Mouse (Mus musculus) heart, embryonic 12.5 days (tissue): Measurements from ENCODE around the gene Trim25. TPM values are rescaled to one million over a fixed set of nuclear protein-coding genes. Genes with fewer than 3 reads are reported as not detected.
"Not testable (repeated sequence)": the region's sequence is repeated elsewhere in the genome, so short reads cannot be mapped to it uniquely, and the experiment has no call there.

ENCODE experiments used
- ATAC-seq: fragments of 200-750 bp; cut with Nextera tagmentation; 2 replicates; pipeline ENCODE4 v1.8.0; 2017; ENCODE audit warnings: moderate TSS enrichment, moderate library complexity; ENCODE audit not compliant: insufficient number of reproducible peaks, low FRiP score
- H3K27ac ChIP-seq: fragments of 300-500 bp; sonication (generic); 2 replicates; pipeline ENCODE4 v1.5.1; 2016; ENCODE audit warnings: mild to moderate bottlenecking, moderate library complexity; ENCODE audit not compliant: poor library complexity, severe bottlenecking
- H3K27me3 ChIP-seq: fragments of 300-500 bp; sonication (generic); replicated peaks from 2 replicates; pipeline ENCODE4 v1.6.1; 2016; ENCODE audit warnings: mild to moderate bottlenecking, moderate library complexity
- H3K36me3 ChIP-seq: fragments of 300-500 bp; sonication (generic); 2 replicates; pipeline ENCODE4 v1.6.1; 2016; ENCODE audit warnings: mild to moderate bottlenecking, moderate library complexity
- H3K4me1 ChIP-seq: fragments of 300-500 bp; sonication (generic); replicated peaks from 2 replicates; pipeline ENCODE4 v1.6.1; 2016; ENCODE audit warnings: mild to moderate bottlenecking
- H3K4me2 ChIP-seq: fragments of 300-500 bp; sonication (generic); 2 replicates; pipeline ENCODE4 v1.6.1; 2016; ENCODE audit warnings: mild to moderate bottlenecking, moderate library complexity
- H3K4me3 ChIP-seq: fragments of 300-500 bp; sonication (generic); 2 replicates; pipeline ENCODE4 v1.5.1; 2016; ENCODE audit warnings: mild to moderate bottlenecking
- H3K9ac ChIP-seq: fragments of 300-500 bp; sonication (generic); 2 replicates; pipeline ENCODE4 v1.6.1; 2016; ENCODE audit warnings: mild to moderate bottlenecking, moderate library complexity
- H3K9me3 ChIP-seq: fragments of 300-500 bp; sonication (generic); replicated peaks from 2 replicates; pipeline ENCODE4 v1.6.1; 2016; ENCODE audit warnings: mild to moderate bottlenecking, moderate library complexity
- WGBS: fragments of 180-500 bp; shearing (Covaris S2); methylation state at CpG from one replicate; pipeline ENCODE4 v1.1.7; 2016; 5-methylcytosine and 5-hydroxymethylcytosine counted together
- polyA plus RNA-seq: library from polyadenylated mRNA; unstranded; fragments of >200 nt; fragmentation: Nextera tagmentation; extraction: Ambion mirVana; gene quantifications from 2 replicates; pipeline ENCODE4 v1.2.1, GENCODE M21; 2016

Trim25 gene
- polyA plus RNA-seq, 1 experiment from 2014 or later: 15.3 TPM

DNA sequence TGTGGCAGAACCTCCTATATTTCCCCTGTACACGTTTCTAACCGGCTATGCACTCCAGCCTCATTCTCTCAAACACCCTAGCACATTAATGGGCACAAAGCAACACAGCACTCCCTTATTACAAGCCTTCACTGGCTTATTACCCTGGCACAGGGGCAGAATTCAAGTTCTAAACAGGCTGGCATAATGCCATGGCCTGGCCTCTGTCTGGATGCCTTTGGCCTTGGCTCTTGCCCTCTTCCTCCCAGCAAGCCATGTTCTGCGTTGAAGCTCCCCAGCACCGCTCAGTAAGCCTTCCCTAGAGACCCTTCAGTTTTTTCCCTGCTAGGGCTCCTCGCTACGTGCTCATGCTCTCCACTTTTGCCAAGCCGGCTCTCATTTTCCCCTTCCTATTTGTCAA, 43.9 kb downstream of the Trim25 start:
- H3K4me1 ChIP-seq: no peaks in the 10 kb centered on the region
- WGBS: 91% methylated on average over 7 of the region's 7 CpGs
- no peaks in the 10 kb centered on the region for H3K27me3 ChIP-seq
- no peak overlapping the region for H3K4me2 ChIP-seq
- H3K4me3 ChIP-seq: no peak overlapping the region
- H3K9ac ChIP-seq: no peak overlapping the region
- peaks cover 78% of the 10 kb centered on the region for H3K36me3 ChIP-seq
- H3K27ac ChIP-seq: no peak overlapping the region
- ATAC-seq: no peak
- peaks cover 8% of the 10 kb centered on the region for H3K9me3 ChIP-seq

DNA sequence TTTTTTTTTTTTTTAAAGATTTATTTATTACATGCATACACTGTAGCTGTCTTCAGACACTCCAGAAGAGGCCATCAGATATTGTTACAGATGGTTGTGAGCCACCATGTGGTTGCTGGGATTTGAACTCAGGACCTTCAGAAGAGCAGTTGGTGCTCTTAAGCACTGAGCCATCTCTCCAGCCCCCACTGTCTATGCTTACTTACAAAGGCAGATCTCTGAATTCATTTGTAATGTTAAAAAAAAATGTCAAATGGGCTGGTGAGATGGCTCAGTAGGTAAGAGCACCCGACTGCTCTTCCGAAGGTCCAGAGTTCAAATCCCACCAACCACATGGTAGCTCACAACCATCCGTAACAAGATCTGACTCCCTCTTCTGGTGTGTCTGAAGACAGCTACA, 46.3 kb downstream of the Trim25 start:
- H3K4me2 ChIP-seq: not testable (repeated sequence)

GRCm38 (mm10) chr11:89046021-89046420, 46.8 kb downstream of the Trim25 start:
- peaks cover 8% of the 10 kb centered on the region for H3K9me3 ChIP-seq
- 86% methylated on average over 3 of the region's 3 CpGs for WGBS
- H3K36me3 ChIP-seq: peaks cover 82% of the 10 kb centered on the region
- H3K4me1 ChIP-seq: no peaks in the 10 kb centered on the region
- H3K4me3 ChIP-seq: no peak overlapping the region
- no peak overlapping the region for H3K27ac ChIP-seq
- no peak overlapping the region for H3K4me2 ChIP-seq
- H3K27me3 ChIP-seq: no peaks in the 10 kb centered on the region
- no peak for ATAC-seq
- H3K9ac ChIP-seq: no peak overlapping the region

More for the DNA sequence above, 46.3 kb downstream of the Trim25 start:
- H3K4me1 ChIP-seq, ATAC-seq, H3K27ac ChIP-seq, H3K9ac ChIP-seq, H3K27me3 ChIP-seq, H3K9me3 ChIP-seq, H3K4me3 ChIP-seq: not testable (repeated sequence)
- WGBS: 95% methylated on average over 3 of the region's 3 CpGs
- peaks cover 81% of the 10 kb centered on the region for H3K36me3 ChIP-seq

- Histone ChIP-seq H3K4me2 (no peak overlapping the region), H3K4me1 (peaks cover 13% of the 10 kb centered on the region), H3K9ac (no peak overlapping the region), H3K4me3 (no peak overlapping the region), H3K36me3 (peaks cover 46% of the 10 kb centered on the region), H3K27ac (no peak overlapping the region), H3K9me3 (no peaks in the 10 kb centered on the region), H3K27me3 (no peaks in the 10 kb centered on the region)
- WGBS: 76% methylated on average over 6 of the region's 6 CpGs
- ATAC-seq: no peak
These were observed 52.6 kb downstream of the Trim25 start for GRCm38 (mm10) chr11:89051767-89052166.

DNA sequence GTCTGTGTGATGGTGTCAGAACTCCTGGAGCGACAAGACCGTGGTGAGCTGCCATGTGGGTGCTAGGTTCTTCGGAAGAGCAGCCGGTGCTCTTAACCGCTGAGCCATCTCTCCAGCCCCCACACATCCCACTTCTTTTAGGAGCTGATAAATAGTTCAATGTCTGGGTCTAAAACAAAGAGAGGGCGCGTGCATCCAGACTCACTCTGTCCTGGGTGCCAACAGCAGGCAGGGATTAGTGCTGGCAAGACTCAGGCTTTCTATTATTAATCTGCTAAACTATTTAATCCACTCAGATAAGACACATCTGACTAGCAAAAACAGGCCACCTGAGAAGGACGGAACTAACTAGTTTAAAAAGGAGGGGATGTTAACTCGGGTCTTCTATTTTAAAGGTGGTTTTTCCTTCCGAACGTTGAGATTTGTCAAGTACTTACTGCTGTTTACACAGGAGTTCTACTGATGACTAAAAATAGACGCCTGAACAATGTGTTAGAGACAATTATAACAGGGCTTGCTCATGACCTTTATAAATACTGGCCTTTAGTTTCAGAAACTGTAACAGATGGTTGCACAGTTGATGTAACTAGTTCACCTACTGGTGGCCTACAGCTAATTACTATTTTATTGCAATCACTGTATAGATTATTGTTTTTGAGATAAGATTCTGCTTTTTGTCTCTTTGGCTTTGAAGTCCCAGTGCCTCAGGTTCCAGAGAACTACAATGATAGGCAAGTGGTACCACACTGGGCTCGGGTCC, 56.9 kb downstream of the Trim25 start:
- Histone ChIP-seq H3K27me3 (no peaks in the 10 kb centered on the region), H3K9me3 (no peaks in the 10 kb centered on the region), H3K9ac (peak overlapping the region; percentile 44; the same call in 1 of the 2 replicates), H3K27ac (peak overlapping the region; percentile 89), H3K4me2 (peak overlapping the region; percentile 50), H3K4me3 (0 out of 2 replicates have a peak overlapping the region, but pooled peaks have one; percentile 17), H3K36me3 (peaks cover 15% of the 10 kb centered on the region), H3K4me1 (peaks cover 28% of the 10 kb centered on the region)
- 42% methylated on average over 13 of the region's 13 CpGs for WGBS
- no peak for ATAC-seq

- Histone ChIP-seq H3K27ac (no peak overlapping the region), H3K4me2 (peak overlapping the region; percentile 93), H3K4me3 (peak overlapping the region; percentile 78), H3K36me3 (peaks cover 14% of the 10 kb centered on the region), H3K4me1 (peaks cover 28% of the 10 kb centered on the region), H3K9me3 (no peaks in the 10 kb centered on the region), H3K9ac (peak overlapping the region; percentile 78; the same call in 1 of the 2 replicates), H3K27me3 (no peaks in the 10 kb centered on the region)
- 67% methylated on average over 11 of the region's 11 CpGs for WGBS
- ATAC-seq: no peak
These were observed 59.5 kb downstream of the Trim25 start for GRCm38 (mm10) chr11:89058515-89059270.

DNA sequence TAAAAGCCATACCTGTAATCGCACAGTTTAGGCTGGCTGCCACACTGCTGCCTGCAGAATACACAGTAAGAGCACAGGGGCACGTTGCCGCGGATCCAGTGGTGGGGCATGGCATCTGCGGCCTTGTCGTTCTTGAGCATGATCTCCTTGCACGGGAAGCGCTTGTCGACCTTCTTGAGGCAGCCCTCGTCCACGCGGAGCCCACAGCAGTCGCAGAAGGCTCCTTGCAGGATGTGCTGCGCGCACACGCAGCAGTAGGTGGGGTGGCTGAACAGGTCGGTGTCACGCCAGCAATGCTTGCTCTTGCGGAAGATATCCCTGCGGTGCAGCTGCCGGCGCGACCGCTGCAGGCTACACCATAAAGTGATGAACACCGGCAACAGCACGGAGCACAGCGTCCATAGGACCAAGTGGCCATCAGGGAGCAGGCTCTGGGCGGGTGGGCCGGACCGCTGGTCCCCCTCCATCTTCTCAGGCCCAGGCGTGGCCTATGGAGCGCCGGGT, 60.8 kb downstream of the Trim25 start:
- peak overlapping the region; percentile 78 for H3K9ac ChIP-seq
- H3K27me3 ChIP-seq: no peaks in the 10 kb centered on the region
- H3K36me3 ChIP-seq: peaks cover 3% of the 10 kb centered on the region; the same call in 1 of the 2 replicates
- H3K4me2 ChIP-seq: peak overlapping the region; percentile 93
- ATAC-seq: peak; percentile 65
- H3K4me1 ChIP-seq: peaks cover 28% of the 10 kb centered on the region
- WGBS: under 1% methylated on average over 33 of the region's 33 CpGs
- H3K4me3 ChIP-seq: peak overlapping the region; percentile 78
- H3K9me3 ChIP-seq: no peaks in the 10 kb centered on the region
- peak overlapping the region; percentile 63 for H3K27ac ChIP-seq

DNA sequence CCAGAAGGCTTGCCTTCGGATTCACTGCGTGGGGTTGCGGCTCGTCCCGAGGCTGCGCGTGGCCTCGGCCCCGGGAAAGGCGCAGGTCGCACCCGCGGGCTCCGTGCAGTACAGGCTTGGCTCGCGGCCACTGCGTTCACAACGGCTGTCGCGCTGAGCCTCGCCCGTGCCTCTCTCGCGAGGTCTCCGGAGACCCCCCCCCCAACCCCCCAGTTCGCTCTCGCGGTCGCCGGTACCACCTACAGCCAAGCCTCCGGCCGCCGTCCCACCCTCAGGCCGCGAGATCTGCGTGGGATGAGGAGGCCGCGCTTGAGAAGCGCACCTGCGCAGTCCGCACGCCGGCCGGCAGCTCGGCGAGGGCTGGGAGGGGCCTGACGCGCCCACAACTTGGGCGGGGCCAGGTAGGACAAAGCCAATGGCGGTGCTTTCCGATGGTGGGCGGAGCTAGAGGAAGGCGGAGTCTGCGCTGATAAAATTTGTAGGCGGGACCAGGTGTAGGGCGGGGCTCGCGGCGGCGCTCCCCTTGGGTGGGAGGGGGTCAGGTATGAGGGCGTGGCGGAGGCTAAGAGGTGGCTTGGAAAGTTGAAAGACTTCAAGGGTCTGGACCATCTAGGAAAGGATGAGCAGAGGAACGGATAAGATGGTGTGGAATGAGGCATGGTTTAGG, 61.4 kb downstream of the Trim25 start:
- H3K4me1 ChIP-seq: peaks cover 25% of the 10 kb centered on the region
- peak overlapping the region; percentile 78 for H3K9ac ChIP-seq
- ATAC-seq: peak; percentile 94
- peaks cover 3% of the 10 kb centered on the region; the same call in 1 of the 2 replicates for H3K36me3 ChIP-seq
- under 1% methylated on average over 61 of the region's 63 CpGs for WGBS
- H3K4me3 ChIP-seq: peak overlapping the region; percentile 78
- peak overlapping the region; percentile 93 for H3K4me2 ChIP-seq
- H3K27me3 ChIP-seq: no peaks in the 10 kb centered on the region
- H3K9me3 ChIP-seq: no peaks in the 10 kb centered on the region
- peak overlapping the region; percentile 63 for H3K27ac ChIP-seq

GRCm38 (mm10) chr11:89061362-89061761, 62.2 kb downstream of the Trim25 start:
- Histone ChIP-seq H3K4me3 (no peak overlapping the region), H3K4me2 (no peak overlapping the region), H3K9ac (no peak overlapping the region), H3K27ac (no peak overlapping the region), H3K4me1 (peaks cover 19% of the 10 kb centered on the region), H3K36me3 (peaks cover 3% of the 10 kb centered on the region; the same call in 1 of the 2 replicates), H3K9me3 (no peaks in the 10 kb centered on the region), H3K27me3 (no peaks in the 10 kb centered on the region)
- 82% methylated on average over 7 of the region's 7 CpGs for WGBS
- no peak for ATAC-seq

- Histone ChIP-seq H3K4me3 (no peak overlapping the region), H3K4me1 (peaks cover 17% of the 10 kb centered on the region), H3K9ac (no peak overlapping the region), H3K27ac (no peak overlapping the region), H3K4me2 (no peak overlapping the region), H3K9me3 (no peaks in the 10 kb centered on the region), H3K27me3 (no peaks in the 10 kb centered on the region), H3K36me3 (no peaks in the 10 kb centered on the region)
- WGBS: 68% methylated on average over 6 of the region's 6 CpGs
- no peak for ATAC-seq
These were observed 65.1 kb downstream of the Trim25 start for GRCm38 (mm10) chr11:89064312-89064711.

- Histone ChIP-seq H3K4me2 (no peak overlapping the region), H3K9ac (no peak overlapping the region), H3K4me3 (no peak overlapping the region), H3K4me1 (peaks cover 12% of the 10 kb centered on the region; the same call in 1 of the 2 replicates), H3K36me3 (no peaks in the 10 kb centered on the region), H3K9me3 (no peaks in the 10 kb centered on the region), H3K27ac (no peak overlapping the region), H3K27me3 (no peaks in the 10 kb centered on the region)
- 91% methylated on average over 3 of the region's 3 CpGs for WGBS
- ATAC-seq: no peak
These were observed 66.1 kb downstream of the Trim25 start for GRCm38 (mm10) chr11:89065297-89065696.
